Mouse (Mus musculus): ENCODE measurements at regions not wholly inside any gene's neighbourhood (a gene's known extent, or its start where the extent isn't known, plus 50 kb on each side); places are given as distances from the start of the nearest gene placed in this dataset.

DNA sequence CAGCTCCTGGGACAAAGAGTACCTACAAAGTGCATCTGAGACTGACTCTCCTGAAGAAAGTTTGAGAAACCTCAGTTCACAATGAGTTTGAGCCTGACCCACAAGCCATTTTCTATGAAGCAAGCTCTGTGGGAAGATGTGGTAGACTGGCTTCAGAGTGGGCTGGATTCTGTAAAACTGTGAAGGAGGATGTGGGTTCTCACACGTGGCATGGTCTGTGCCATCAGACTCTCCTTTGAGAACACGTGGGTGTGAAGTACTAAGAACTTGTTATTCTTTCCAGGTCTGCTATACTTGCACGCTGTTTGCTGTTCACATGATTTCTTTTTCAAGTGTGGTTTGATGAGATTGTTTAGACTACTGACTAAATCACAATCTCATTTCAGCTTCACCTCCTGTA lies 393.6 kb upstream of the Stxbp6 start:
- TF ChIP-seq CTCF (IDR thresholded peaks at IDR 0.05) (no peak), POLR2A (IDR thresholded peaks at IDR 0.05; ENCODE audit: insufficient read depth, low read depth, low read length) (no peak), EP300 (IDR thresholded peaks at IDR 0.05; ENCODE audit: insufficient read depth, low read depth, low read length) (no peak)

Measured in heart, adult 2 months (tissue).